Mouse (Mus musculus): ENCODE data around the gene Ptov1. TPM values are rescaled to one million over a fixed set of nuclear protein-coding genes. Genes with fewer than 3 reads are reported as not detected.
A peak's percentile ranks its signal among the peaks of the same experiment; 100 is the strongest.
"Not testable (repeated sequence)": the region's sequence is repeated elsewhere in the genome, so short reads cannot be mapped to it uniquely, and the experiment has no call there.

The Ptov1 gene
- polyA plus RNA-seq, 1 experiment from 2014 or later: 218 TPM

GRCm38 (mm10) chr7:44883036-44883435 is 13.4 kb upstream of the Ptov1 start:
- ATAC-seq (replicated peaks; ENCODE audit: insufficient number of reproducible peaks, low FRiP score, low TSS enrichment): no peak
- H3K4me1 ChIP-seq (ENCODE audit: control insufficient read depth, insufficient read depth, low read length): 0 out of 2 replicates have a peak, but pooled peaks cover 10% of the 10 kb centered on the region

GRCm38 (mm10) chr7:44877833-44878232 is 8.2 kb upstream of the Ptov1 start:
- Histone ChIP-seq H3K4me2 (no peak overlapping the region), H3K9me3 (replicated peaks; ENCODE audit: control insufficient read depth, low read length) (no peaks in the 10 kb centered on the region), H3K27me3 (ENCODE audit: control insufficient read depth, insufficient read depth, low read length) (no peaks in the 10 kb centered on the region), H3K4me3 (ENCODE audit: low read depth, low read length) (no peak overlapping the region), H3K36me3 (ENCODE audit: control insufficient read depth, insufficient read depth, low read length) (peaks cover 41% of the 10 kb centered on the region), H3K27ac (ENCODE audit: low read depth, low read length) (peak overlapping the region; percentile 66), H3K9ac (ENCODE audit: low read depth, low read length) (no peak overlapping the region), H3K4me1 (ENCODE audit: control insufficient read depth, insufficient read depth, low read length) (peaks cover 24% of the 10 kb centered on the region)
- ATAC-seq (replicated peaks; ENCODE audit: insufficient number of reproducible peaks, low FRiP score, low TSS enrichment): no peak; the same call in 1 of the 2 replicates
- 67% methylated on average over 14 of the region's 14 CpGs for WGBS (ENCODE audit: insufficient replicate concordance)

More at GRCm38 (mm10) chr7:44883036-44883435, 13.4 kb upstream of the Ptov1 start:
- no peak overlapping the region for H3K27ac ChIP-seq (ENCODE audit: low read depth, low read length)
- H3K36me3 ChIP-seq (ENCODE audit: control insufficient read depth, insufficient read depth, low read length): peaks cover 48% of the 10 kb centered on the region
- 96% methylated on average over 3 of the region's 3 CpGs for WGBS (ENCODE audit: insufficient replicate concordance)
- no peaks in the 10 kb centered on the region for H3K27me3 ChIP-seq (ENCODE audit: control insufficient read depth, insufficient read depth, low read length)
- no peak overlapping the region for H3K9ac ChIP-seq (ENCODE audit: low read depth, low read length)
- no peaks in the 10 kb centered on the region for H3K9me3 ChIP-seq (replicated peaks; ENCODE audit: control insufficient read depth, low read length)
- H3K4me3 ChIP-seq (ENCODE audit: low read depth, low read length): no peak overlapping the region
- no peak overlapping the region for H3K4me2 ChIP-seq

GRCm38 (mm10) chr7:44871774-44872173 is 2.2 kb upstream of the Ptov1 start:
- H3K9ac ChIP-seq (ENCODE audit: low read depth, low read length); ATAC-seq (replicated peaks; ENCODE audit: insufficient number of reproducible peaks, low FRiP score, low TSS enrichment); H3K36me3 ChIP-seq (ENCODE audit: control insufficient read depth, insufficient read depth, low read length); H3K4me2 ChIP-seq; H3K27ac ChIP-seq (ENCODE audit: low read depth, low read length); H3K27me3 ChIP-seq (ENCODE audit: control insufficient read depth, insufficient read depth, low read length); H3K9me3 ChIP-seq (replicated peaks; ENCODE audit: control insufficient read depth, low read length); H3K4me3 ChIP-seq (ENCODE audit: low read depth, low read length): not testable (repeated sequence)
- 88% methylated on average over 2 of the region's 2 CpGs for WGBS (ENCODE audit: insufficient replicate concordance)
- H3K4me1 ChIP-seq (ENCODE audit: control insufficient read depth, insufficient read depth, low read length): peaks cover 32% of the 10 kb centered on the region

- no peaks in the 10 kb centered on the region for H3K36me3 ChIP-seq (ENCODE audit: control insufficient read depth, insufficient read depth, low read length)
- H3K4me2 ChIP-seq: no peak overlapping the region
- peaks cover 38% of the 10 kb centered on the region for H3K4me1 ChIP-seq (ENCODE audit: control insufficient read depth, insufficient read depth, low read length)
- WGBS (ENCODE audit: insufficient replicate concordance): 81% methylated on average over 1 of the region's 1 CpGs
- H3K27ac ChIP-seq (ENCODE audit: low read depth, low read length): no peak overlapping the region
- H3K9ac ChIP-seq (ENCODE audit: low read depth, low read length): no peak overlapping the region
- ATAC-seq (replicated peaks; ENCODE audit: insufficient number of reproducible peaks, low FRiP score, low TSS enrichment): no peak
- no peaks in the 10 kb centered on the region for H3K9me3 ChIP-seq (replicated peaks; ENCODE audit: control insufficient read depth, low read length)
- no peaks in the 10 kb centered on the region for H3K27me3 ChIP-seq (ENCODE audit: control insufficient read depth, insufficient read depth, low read length)
- no peak overlapping the region for H3K4me3 ChIP-seq (ENCODE audit: low read depth, low read length)
These were observed 1.6 kb upstream of the Ptov1 start for GRCm38 (mm10) chr7:44871181-44871580.

GRCm38 (mm10) chr7:44870614-44871013 is 1.0 kb upstream of the Ptov1 start:
- WGBS (ENCODE audit: insufficient replicate concordance): 82% methylated on average over 6 of the region's 6 CpGs
- Histone ChIP-seq H3K27ac (ENCODE audit: low read depth, low read length) (peak overlapping the region; percentile 100), H3K4me3 (ENCODE audit: low read depth, low read length) (peak overlapping the region; percentile 97), H3K4me1 (ENCODE audit: control insufficient read depth, insufficient read depth, low read length) (peaks cover 44% of the 10 kb centered on the region), H3K27me3 (ENCODE audit: control insufficient read depth, insufficient read depth, low read length) (no peaks in the 10 kb centered on the region), H3K4me2 (peak overlapping the region; percentile 82), H3K9ac (ENCODE audit: low read depth, low read length) (peak overlapping the region; percentile 100), H3K36me3 (ENCODE audit: control insufficient read depth, insufficient read depth, low read length) (no peaks in the 10 kb centered on the region), H3K9me3 (replicated peaks; ENCODE audit: control insufficient read depth, low read length) (no peaks in the 10 kb centered on the region)
- ATAC-seq (replicated peaks; ENCODE audit: insufficient number of reproducible peaks, low FRiP score, low TSS enrichment): no peak

GRCm38 (mm10) chr7:44868919-44869696 is 480 bp downstream of the Ptov1 start:
- H3K4me3 ChIP-seq (ENCODE audit: low read depth, low read length): peak overlapping the region; percentile 97
- H3K4me1 ChIP-seq (ENCODE audit: control insufficient read depth, insufficient read depth, low read length): peaks cover 57% of the 10 kb centered on the region
- H3K27ac ChIP-seq (ENCODE audit: low read depth, low read length): peak overlapping the region; percentile 100
- no peaks in the 10 kb centered on the region for H3K27me3 ChIP-seq (ENCODE audit: control insufficient read depth, insufficient read depth, low read length)
- peaks cover 8% of the 10 kb centered on the region for H3K36me3 ChIP-seq (ENCODE audit: control insufficient read depth, insufficient read depth, low read length)
- peak overlapping the region; percentile 100 for H3K9ac ChIP-seq (ENCODE audit: low read depth, low read length)
- ATAC-seq (replicated peaks; ENCODE audit: insufficient number of reproducible peaks, low FRiP score, low TSS enrichment): peak; percentile 55
- H3K9me3 ChIP-seq (replicated peaks; ENCODE audit: control insufficient read depth, low read length): no peaks in the 10 kb centered on the region
- under 1% methylated on average over 94 of the region's 108 CpGs for WGBS (ENCODE audit: insufficient replicate concordance)
- peak overlapping the region; percentile 82 for H3K4me2 ChIP-seq

- Histone ChIP-seq H3K4me1 (ENCODE audit: control insufficient read depth, insufficient read depth, low read length) (peaks cover 56% of the 10 kb centered on the region), H3K27ac (ENCODE audit: low read depth, low read length) (peak overlapping the region; percentile 100; the same call in 1 of the 2 replicates), H3K9me3 (replicated peaks; ENCODE audit: control insufficient read depth, low read length) (no peaks in the 10 kb centered on the region), H3K9ac (ENCODE audit: low read depth, low read length) (peak overlapping the region; percentile 100), H3K36me3 (ENCODE audit: control insufficient read depth, insufficient read depth, low read length) (peaks cover 12% of the 10 kb centered on the region), H3K4me3 (ENCODE audit: low read depth, low read length) (peak overlapping the region; percentile 97), H3K27me3 (ENCODE audit: control insufficient read depth, insufficient read depth, low read length) (no peaks in the 10 kb centered on the region), H3K4me2 (peak overlapping the region; percentile 82)
- no peak for ATAC-seq (replicated peaks; ENCODE audit: insufficient number of reproducible peaks, low FRiP score, low TSS enrichment)
- WGBS (ENCODE audit: insufficient replicate concordance): 9% methylated on average over 16 of the region's 16 CpGs
These were observed 1.1 kb downstream of the Ptov1 start for GRCm38 (mm10) chr7:44868465-44868864.

GRCm38 (mm10) chr7:44867802-44868201 is 1.8 kb downstream of the Ptov1 start:
- H3K4me1 ChIP-seq (ENCODE audit: control insufficient read depth, insufficient read depth, low read length): peaks cover 50% of the 10 kb centered on the region

More at GRCm38 (mm10) chr7:44867802-44868201, 1.8 kb downstream of the Ptov1 start:
- Histone ChIP-seq H3K27ac (ENCODE audit: low read depth, low read length) (no peak overlapping the region), H3K27me3 (ENCODE audit: control insufficient read depth, insufficient read depth, low read length) (no peaks in the 10 kb centered on the region), H3K36me3 (ENCODE audit: control insufficient read depth, insufficient read depth, low read length) (peaks cover 16% of the 10 kb centered on the region), H3K4me2 (peak overlapping the region; percentile 82), H3K9ac (ENCODE audit: low read depth, low read length) (peak overlapping the region; percentile 100), H3K4me3 (ENCODE audit: low read depth, low read length) (peak overlapping the region; percentile 97), H3K9me3 (replicated peaks; ENCODE audit: control insufficient read depth, low read length) (no peaks in the 10 kb centered on the region)
- 57% methylated on average over 9 of the region's 9 CpGs for WGBS (ENCODE audit: insufficient replicate concordance)
- no peak for ATAC-seq (replicated peaks; ENCODE audit: insufficient number of reproducible peaks, low FRiP score, low TSS enrichment)

Data from heart, embryonic 11.5 days (tissue).